Mouse (Mus musculus) erythroblast, embryonic 14.5 days (primary cell): Measurements from ENCODE around the gene Dlst.

Experiments
- GATA1 ChIP-seq: IDR thresholded peaks from 2 replicates; pipeline ENCODE4 v1.6.1; 2012; ENCODE audit warnings: low read length, inconsistent platforms, mixed read lengths
- TAL1 ChIP-seq: IDR thresholded peaks from 3 replicates; pipeline ENCODE4 v1.6.1; 2012; ENCODE audit warnings: low read length, inconsistent platforms, mixed read lengths

DNA sequence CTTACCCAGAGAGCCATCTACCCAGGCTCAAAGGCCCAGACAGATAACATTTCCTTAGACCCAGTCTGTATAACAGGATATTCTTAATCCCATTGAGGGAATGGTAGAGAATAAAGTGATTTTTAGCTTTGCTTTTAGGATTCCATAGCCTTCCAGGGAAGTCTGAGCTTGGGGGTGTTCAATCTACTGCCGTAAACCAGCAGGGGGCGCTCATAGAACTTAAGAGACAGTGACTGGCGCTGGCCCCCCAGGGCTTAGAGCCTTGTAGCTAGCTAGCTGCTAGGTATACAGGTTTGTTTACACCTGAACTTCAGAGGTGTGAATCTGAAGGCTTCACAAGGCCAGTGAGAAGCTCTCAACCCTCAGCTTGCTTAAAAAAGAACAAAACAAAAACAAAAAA is 18.4 kb upstream of the Dlst start:
- TF ChIP-seq TAL1 = no peak
- TF ChIP-seq GATA1 = no peak
